Mouse (Mus musculus) brain, embryonic 14.5 days (tissue): ENCODE measurements around the gene Kdm7a.

Experiments used
- CTCF ChIP-seq: fragments of 200-500 bp; IDR thresholded peaks from 2 replicates; pipeline ENCODE4 v1.5.1; 2012; ENCODE audit warnings: inconsistent platforms, mild to moderate bottlenecking, moderate library complexity, borderline replicate concordance; ENCODE audit not compliant: insufficient read depth, insufficient read length; ENCODE audit errors: extremely low read depth
- POLR2A ChIP-seq: fragments of 200-500 bp; IDR thresholded peaks from 2 replicates; pipeline ENCODE4 v1.6.1; 2012; ENCODE audit warnings: mild to moderate bottlenecking, inconsistent platforms, borderline replicate concordance; ENCODE audit not compliant: poor library complexity, insufficient read depth, insufficient read length, severe bottlenecking; ENCODE audit errors: extremely low read depth

- TF ChIP-seq CTCF, result no peak
- TF ChIP-seq POLR2A, result no peak
Observed at GRCm38 (mm10) chr6:39243511-39243961, 36.9 kb upstream of the Kdm7a start.
